Mouse (Mus musculus) hindbrain, embryonic 16.5 days (tissue): ENCODE measurements around the gene Rergl. TPM values are rescaled to one million over a fixed set of nuclear protein-coding genes. Genes with fewer than 3 reads are reported as not detected.

Experiments used
- ATAC-seq: fragments of 200-750 bp; cut with Nextera tagmentation; 2 replicates; pipeline ENCODE4 v1.8.0; 2017; ENCODE audit warnings: moderate TSS enrichment, moderate library complexity
- H3K27ac ChIP-seq: fragments of 300-500 bp; sonication (generic); 2 replicates; pipeline ENCODE4 v1.5.1; 2014; ENCODE audit warnings: low read depth, mild to moderate bottlenecking, control low read depth, low read length, moderate library complexity
- H3K27me3 ChIP-seq: fragments of 300-500 bp; sonication (generic); replicated peaks from 2 replicates; pipeline ENCODE4 v1.6.1; 2014; ENCODE audit warnings: low read length; ENCODE audit not compliant: control insufficient read depth, insufficient read depth
- H3K36me3 ChIP-seq: fragments of 300-500 bp; sonication (generic); 2 replicates; pipeline ENCODE4 v1.6.1; 2014; ENCODE audit warnings: mild to moderate bottlenecking, low read length, moderate library complexity, mixed read lengths; ENCODE audit not compliant: control insufficient read depth, insufficient read depth
- H3K4me1 ChIP-seq: fragments of 300-500 bp; sonication (generic); 2 replicates; pipeline ENCODE4 v1.6.1; 2014; ENCODE audit warnings: low read depth, low read length; ENCODE audit not compliant: control insufficient read depth, insufficient read depth
- H3K4me2 ChIP-seq: fragments of 300-500 bp; sonication (generic); 2 replicates; pipeline ENCODE4 v1.6.1; 2014; ENCODE audit warnings: mild to moderate bottlenecking, low read length, control low read depth, moderate library complexity
- H3K4me3 ChIP-seq: fragments of 300-500 bp; sonication (generic); 2 replicates; pipeline ENCODE4 v1.5.1; 2014; ENCODE audit warnings: mild to moderate bottlenecking, low read length, control low read depth, moderate library complexity
- H3K9ac ChIP-seq: fragments of 300-500 bp; sonication (generic); 2 replicates; pipeline ENCODE4 v1.6.1; 2014; ENCODE audit warnings: low read depth, mild to moderate bottlenecking, control low read depth, low read length, moderate library complexity
- H3K9me3 ChIP-seq: fragments of 300-500 bp; sonication (generic); 2 replicates; pipeline ENCODE4 v1.6.1; 2014; ENCODE audit warnings: mild to moderate bottlenecking, low read length, moderate library complexity; ENCODE audit not compliant: control insufficient read depth
- WGBS: fragments of 180-500 bp; shearing (Covaris S2); extraction: QIAGEN DNeasy Blood & Tissue Kit; methylation state at CpG from one replicate; pipeline ENCODE4 v1.1.7; 2014; 5-methylcytosine and 5-hydroxymethylcytosine counted together
- polyA plus RNA-seq: library from polyadenylated mRNA; unstranded; fragments of >200 nt; fragmentation: Nextera tagmentation; extraction: Ambion mirVana; gene quantifications from 2 replicates; pipeline ENCODE4 v1.2.1, GENCODE M21; 2015

Gene Rergl
- polyA plus RNA-seq, 1 experiment from 2014 or later, result not detected

DNA sequence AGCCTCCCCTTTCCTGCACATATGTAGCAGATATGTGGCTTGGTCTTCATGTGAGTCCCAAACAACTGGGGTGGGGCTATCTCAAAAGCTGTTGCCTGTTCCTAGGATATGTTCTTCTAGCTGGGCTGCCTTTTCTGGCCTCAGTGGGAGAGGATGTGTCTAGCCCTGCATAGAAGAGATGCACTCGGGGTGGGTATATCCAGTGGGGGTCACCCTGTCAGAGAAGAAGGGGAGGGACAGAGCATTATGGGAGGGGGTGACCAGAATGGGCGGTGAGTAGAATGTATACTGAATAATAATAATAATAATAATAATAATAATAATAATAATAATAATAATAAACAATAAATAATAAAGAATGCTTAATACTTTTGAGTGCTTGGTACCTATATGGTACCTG, 57.8 kb downstream of the Rergl start:
- Histone ChIP-seq H3K4me2 (no peak overlapping the region), H3K9me3 (no peaks in the 10 kb centered on the region), H3K4me1 (no peaks in the 10 kb centered on the region), H3K27me3 (no peaks in the 10 kb centered on the region), H3K9ac (no peak overlapping the region), H3K4me3 (no peak overlapping the region), H3K36me3 (no peaks in the 10 kb centered on the region), H3K27ac (no peak overlapping the region)
- 93% methylated on average over 2 of the region's 2 CpGs for WGBS
- ATAC-seq, result no peak

Other genes with a start within 250 kb of the Rergl start
- 0.40 and 0.65 TPM in 2 replicates for gene Pik3c2g, start 85.2 kb upstream of the Rergl start, polyA plus RNA-seq